ENCODE assay signal across 8 mouse cellular contexts in genomic region chr10:110992047-110992431, GRCm38 (mm10). TPM values are rescaled to one million over a fixed set of nuclear protein-coding genes. Genes with fewer than 3 reads are reported as not detected.
DNase-seq lines count a peak whose midpoint lies in the region; ATAC-seq and TF ChIP-seq lines count a peak whose summit lies in the region.

No protein-coding gene starts in this region.

- TF ChIP-seq POLR2A in MEL (IDR thresholded peaks at IDR 0.05; ENCODE audit: control insufficient read depth in 1 of 2, insufficient read depth in 1 of 2, low read depth in 1 of 2, low read length in 2 of 2, poor library complexity in 1 of 2): peak in 1 of 2 experiments; percentile 35; a peak in 1 of 4 replicates

- WGBS in heart, embryonic 13.5 days: 19% methylated on average over 9 of the region's 9 CpGs

- TF ChIP-seq CTCF in MEL (IDR thresholded peaks at IDR 0.05 in 2 of 3, conservative IDR thresholded peaks at IDR 0.05 in 1 of 3; ENCODE audit: control insufficient read depth in 1 of 3, insufficient read depth in 1 of 3, low read depth in 2 of 3, low read length in 3 of 3, poor library complexity in 1 of 3, severe bottlenecking in 1 of 3): no peak

- H3K36me3 ChIP-seq in MEL (ENCODE audit: control insufficient read depth in 1 of 2, insufficient read depth in 2 of 2, low read length in 2 of 2): peaks cover 0 to 21% of the 10 kb centered on the region in 2 experiments; a peak in 2 of 4 replicates
- H3K36me3 ChIP-seq in heart, embryonic 13.5 days: no peaks in the 10 kb centered on the region

- H3K9ac ChIP-seq in MEL (ENCODE audit: control insufficient read depth, low read depth, low read length, poor library complexity, severe bottlenecking): peak overlapping the region; percentile 6; the same call in 1 of the 2 replicates
- H3K9ac ChIP-seq in heart, embryonic 13.5 days: peak overlapping the region; percentile 44; the same call in 1 of the 2 replicates

- H3K79me2 ChIP-seq in MEL (ENCODE audit: control insufficient read depth, insufficient read depth, low read length, poor library complexity): peaks cover 31% of the 10 kb centered on the region

- no peaks in the 10 kb centered on the region for H3K27me3 ChIP-seq in MEL (ENCODE audit: control insufficient read depth in 1 of 2, insufficient read depth in 2 of 2, low read length in 2 of 2)
- no peaks in the 10 kb centered on the region for H3K27me3 ChIP-seq in heart, embryonic 13.5 days (replicated peaks)

- peaks cover 19 to 20% of the 10 kb centered on the region in 2 experiments for H3K4me1 ChIP-seq in MEL (ENCODE audit: control insufficient read depth in 1 of 2, insufficient read depth in 2 of 2, low read length in 2 of 2)
- peaks cover 33% of the 10 kb centered on the region for H3K4me1 ChIP-seq in heart, embryonic 13.5 days

- peak overlapping the region in 1 of 2 experiments; percentile 16; a peak in 1 of 4 replicates for H3K4me3 ChIP-seq in MEL (ENCODE audit: control insufficient read depth in 1 of 2, insufficient read depth in 1 of 2, low read depth in 2 of 2, low read length in 2 of 2)
- no peak overlapping the region for H3K4me3 ChIP-seq in heart, embryonic 13.5 days

- intact Hi-C loops in left cerebral cortex, postnatal 14 days (cut with DNase I): no loop called here

- peak; percentile 92 to 96 for TF ChIP-seq EP300 in MEL (IDR thresholded peaks at IDR 0.05; ENCODE audit: low read depth in 1 of 2, low read length in 2 of 2)

- H3K4me2 ChIP-seq in heart, embryonic 13.5 days: peak overlapping the region; percentile 36; the same call in 1 of the 2 replicates

- no peak for DNase-seq in cerebellum, adult 11 months
- peak; percentile 78 for DNase-seq in MEL (ENCODE audit: low read depth, low spot score)
- DNase-seq in left cerebral cortex, postnatal 14 days (ENCODE audit: low spot score in 2 of 2): peak; percentile 21 to 29
- peak; percentile 67 for DNase-seq in retina, embryonic 14.5 days (ENCODE audit: low spot score)
- no peak for DNase-seq in spleen, postnatal 10 days (ENCODE audit: low spot score in 2 of 2)
- DNase-seq in gastrocnemius, postnatal 25 days: no peak

- H3K27ac ChIP-seq in MEL (ENCODE audit: control insufficient read depth, low read depth, low read length): peak overlapping the region; percentile 88
- H3K27ac ChIP-seq in heart, embryonic 13.5 days (replicated peaks): peak overlapping the region; percentile 46; the same call in 1 of the 2 replicates

- no peaks in the 10 kb centered on the region for H3K9me3 ChIP-seq in MEL (replicated peaks; ENCODE audit: insufficient read depth, low read length)
- H3K9me3 ChIP-seq in heart, embryonic 13.5 days: no peaks in the 10 kb centered on the region

- ATAC-seq in cerebellum, adult (ENCODE audit: insufficient number of reproducible peaks, low FRiP score, low TSS enrichment): peak; percentile 67; the same call in 1 of the 2 replicates
- ATAC-seq in heart, embryonic 13.5 days (ENCODE audit: extremely low read depth, insufficient number of reproducible peaks, low FRiP score, low TSS enrichment): no peak; the same call in 1 of the 2 replicates

- TF ChIP-seq RAD21 in MEL (IDR thresholded peaks at IDR 0.05; ENCODE audit: low read depth, low read length): no peak

TF ChIP-seq in MEL, 35 proteins besides CTCF, POLR2A, EP300 and RAD21:
- TF ChIP-seq CHD1 (IDR thresholded peaks at IDR 0.05; ENCODE audit: low read depth, low read length) (no peak), MYB (IDR thresholded peaks at IDR 0.05; ENCODE audit: low read depth, low read length) (peak; percentile 94), RCOR1 (IDR thresholded peaks at IDR 0.05; ENCODE audit: low read depth, low read length) (peak; percentile 71), NELFE (IDR thresholded peaks at IDR 0.05; ENCODE audit: low read depth, low read length) (no peak), SIN3A (IDR thresholded peaks at IDR 0.05; ENCODE audit: low read length) (peak; percentile 85), E2F4 (IDR thresholded peaks at IDR 0.05; ENCODE audit: borderline replicate concordance, low read depth, low read length) (no peak), TAL1 (IDR thresholded peaks at IDR 0.05; ENCODE audit: low read length) (peak; percentile 82), ZC3H11A (IDR thresholded peaks at IDR 0.05; ENCODE audit: low read depth, low read length) (no peak), USF2 (IDR thresholded peaks at IDR 0.05; ENCODE audit: borderline replicate concordance in 1 of 2, insufficient read depth in 1 of 2, low read depth in 1 of 2, low read length in 2 of 2) (0 out of 4 replicates have a peak, but pooled peaks of 1 of the 2 experiments have one; percentile 30), GATA1 (IDR thresholded peaks at IDR 0.05; ENCODE audit: low read depth, low read length) (peak; percentile 89), GABPA (IDR thresholded peaks at IDR 0.05; ENCODE audit: low read depth, low read length) (no peak), TBP (IDR thresholded peaks at IDR 0.05; ENCODE audit: low read depth, low read length) (no peak), ELF1 (IDR thresholded peaks at IDR 0.05; ENCODE audit: low read depth, low read length) (no peak), SMC3 (IDR thresholded peaks at IDR 0.05; ENCODE audit: low read depth, low read length) (no peak), POLR2AphosphoS2 (IDR thresholded peaks at IDR 0.05; ENCODE audit: low read length) (no peak), HCFC1 (IDR thresholded peaks at IDR 0.05; ENCODE audit: low read depth, low read length) (no peak), ZNF384 (IDR thresholded peaks at IDR 0.05; ENCODE audit: low read depth, low read length) (no peak), CHD2 (IDR thresholded peaks at IDR 0.05; ENCODE audit: low read length) (no peak), MEF2A (IDR thresholded peaks at IDR 0.05; ENCODE audit: extremely low read depth, insufficient replicate concordance, low read depth, low read length, poor library complexity, severe bottlenecking) (no peak), KAT2A (conservative IDR thresholded peaks at IDR 0.05; ENCODE audit: low read depth, low read length) (no peak), JUND (IDR thresholded peaks at IDR 0.05; ENCODE audit: low read depth, low read length) (0 out of 2 replicates have a peak, but pooled peaks have one; percentile 14), MYC (IDR thresholded peaks at IDR 0.05; ENCODE audit: low read depth, low read length) (no peak), POLR2AphosphoS5 (IDR thresholded peaks at IDR 0.05; ENCODE audit: borderline replicate concordance, low read depth, low read length) (no peak), ETS1 (IDR thresholded peaks at IDR 0.05; ENCODE audit: low read depth, low read length) (peak; percentile 96), MAFK (IDR thresholded peaks at IDR 0.05; ENCODE audit: borderline replicate concordance, low read depth, low read length) (peak; percentile 39; the same call in 1 of the 2 replicates), MXI1 (IDR thresholded peaks at IDR 0.05; ENCODE audit: low read depth, low read length) (peak; percentile 44; the same call in 1 of the 2 replicates), NRF1 (IDR thresholded peaks at IDR 0.05; ENCODE audit: insufficient read depth, low read depth, low read length, poor library complexity, severe bottlenecking) (no peak), UBTF (IDR thresholded peaks at IDR 0.05; ENCODE audit: borderline replicate concordance, insufficient read depth, low read depth, low read length) (no peak), TCF12 (IDR thresholded peaks at IDR 0.05; ENCODE audit: low read depth, low read length) (peak; percentile 90), USF1 (IDR thresholded peaks at IDR 0.05; ENCODE audit: low read depth, low read length) (peak; percentile 82), ZKSCAN1 (IDR thresholded peaks at IDR 0.05; ENCODE audit: low read depth, low read length) (no peak), BHLHE40 (IDR thresholded peaks at IDR 0.05; ENCODE audit: borderline replicate concordance, low read depth, low read length) (no peak), MAZ (IDR thresholded peaks at IDR 0.05; ENCODE audit: low read depth, low read length) (peak; percentile 59; the same call in 1 of the 2 replicates), MAX (IDR thresholded peaks at IDR 0.05; ENCODE audit: low read length) (no peak), ZMIZ1 (IDR thresholded peaks at IDR 0.05; ENCODE audit: low read depth, low read length) (no peak; the same call in 1 of the 2 replicates)

RNA-seq across cellular contexts. Expression of gene Zdhhc17, which starts 17.9 kb away (rescaled TPM):
- total RNA-seq in MEL (2012; rRNA removed): 16.6 and 16.7 TPM in 2 replicates
- polyA plus RNA-seq in MEL (2012; ENCODE audit: insufficient read depth in 1 of 2, insufficient read length in 2 of 2, low read depth in 1 of 2, low replicate concordance in 2 of 2, missing spikeins in 1 of 2): 10 to 100 TPM in 1 of 2 experiments, not detected in 1; 14.9 TPM
- 15.4 and 17.6 TPM in 2 replicates for polyA plus RNA-seq in heart, embryonic 13.5 days (2015; fragmentation: Nextera tagmentation; extraction: Ambion mirVana)
- 10 to 100 TPM; 87.8 to 89.5 TPM for total RNA-seq in left cerebral cortex, postnatal 14 days (2021)
- total RNA-seq in gastrocnemius, postnatal 25 days (2021): 10 to 100 TPM; 18.3 to 18.8 TPM

Comparison
In these comparisons a context has a peak if more than half of its experiments do, and no peak if none do; other contexts are left out.
1. DNase-seq: peak in MEL (single experiment), left cerebral cortex, postnatal 14 days (2 of 2) and retina, embryonic 14.5 days (single experiment); none in cerebellum, adult 11 months (single experiment), spleen, postnatal 10 days (0 of 2) and gastrocnemius, postnatal 25 days (single experiment).